Mouse (Mus musculus): Measurements from ENCODE around the gene Sema7a. TPM values are rescaled to one million over a fixed set of nuclear protein-coding genes. Genes with fewer than 3 reads are reported as not detected.

Gene Sema7a
- total RNA-seq, 4 experiments from 2014 or later: 20.4 to 24.8 (median 24.5) TPM

- no peak for DNase-seq (ENCODE audit: low spot score)
These were observed 35.4 kb downstream of the Sema7a start for GRCm38 (mm10) chr9:57975200-57975821.

DNA sequence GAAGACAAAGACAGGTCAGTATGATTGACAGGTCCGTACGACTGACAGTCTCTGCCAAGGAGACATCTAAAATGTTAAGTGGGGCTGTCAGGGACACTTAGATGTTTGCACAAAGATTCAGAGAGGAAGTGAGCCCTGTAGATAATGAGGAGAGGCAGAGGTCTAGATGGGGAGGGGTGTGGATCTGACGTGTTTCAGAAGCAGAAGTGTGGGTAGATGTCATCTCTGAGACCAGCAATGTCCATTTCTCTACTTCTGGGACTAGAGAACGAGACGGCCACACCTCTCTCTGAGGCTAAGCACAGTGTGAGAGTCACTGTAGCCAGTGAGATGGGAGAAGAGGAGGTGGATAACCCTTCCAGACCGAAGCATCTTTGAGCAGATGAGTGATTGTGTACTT is 38.1 kb downstream of the Sema7a start:
- no peak for DNase-seq (ENCODE audit: low spot score)

- DNase-seq (ENCODE audit: low spot score): no peak
These were observed 38.9 kb downstream of the Sema7a start for GRCm38 (mm10) chr9:57978858-57979257.

GRCm38 (mm10) chr9:57980570-57980969 is 40.7 kb downstream of the Sema7a start:
- no peak for DNase-seq (ENCODE audit: low spot score)

DNA sequence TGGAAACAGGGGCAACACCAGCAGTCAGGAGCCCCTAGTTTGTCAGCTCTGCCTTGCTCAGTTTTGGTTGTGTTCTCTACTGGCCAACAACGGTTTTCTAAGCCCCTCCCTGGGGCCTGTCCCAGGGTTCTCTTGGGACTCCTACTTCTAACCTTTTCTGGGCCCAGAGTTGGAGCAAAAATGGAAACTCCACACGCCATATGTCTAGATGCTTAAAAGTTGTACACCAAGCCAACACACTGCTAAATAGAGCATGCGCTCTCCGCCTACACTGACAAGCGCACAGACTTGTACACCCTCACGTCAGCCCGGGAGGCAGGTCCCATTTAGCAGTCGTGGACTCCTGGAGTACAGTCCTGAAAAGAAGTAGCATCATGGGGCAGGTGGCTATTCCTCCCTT is 45.4 kb downstream of the Sema7a start:
- no peak for DNase-seq (ENCODE audit: low spot score)

DNA sequence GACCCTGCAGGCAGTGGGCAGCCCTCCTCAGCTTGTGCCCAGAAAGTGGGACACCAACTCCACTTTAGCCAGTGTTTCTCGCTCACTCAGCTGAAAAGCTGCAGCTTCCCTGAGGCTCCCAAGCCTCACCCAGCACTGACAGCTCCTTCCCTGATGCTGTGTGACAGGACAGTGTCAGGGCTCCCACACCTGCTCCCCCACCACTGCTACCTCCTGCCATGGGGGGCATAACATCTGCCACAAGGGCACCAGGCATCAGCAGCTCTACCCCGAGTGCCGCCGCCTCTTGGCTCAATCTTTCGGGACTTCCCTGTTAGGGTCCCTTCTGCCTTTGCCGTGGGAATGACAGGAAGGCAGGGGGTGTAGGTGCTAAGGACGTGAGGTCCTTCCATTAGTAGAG is 46.4 kb downstream of the Sema7a start:
- no peak for DNase-seq (ENCODE audit: low spot score)

DNA sequence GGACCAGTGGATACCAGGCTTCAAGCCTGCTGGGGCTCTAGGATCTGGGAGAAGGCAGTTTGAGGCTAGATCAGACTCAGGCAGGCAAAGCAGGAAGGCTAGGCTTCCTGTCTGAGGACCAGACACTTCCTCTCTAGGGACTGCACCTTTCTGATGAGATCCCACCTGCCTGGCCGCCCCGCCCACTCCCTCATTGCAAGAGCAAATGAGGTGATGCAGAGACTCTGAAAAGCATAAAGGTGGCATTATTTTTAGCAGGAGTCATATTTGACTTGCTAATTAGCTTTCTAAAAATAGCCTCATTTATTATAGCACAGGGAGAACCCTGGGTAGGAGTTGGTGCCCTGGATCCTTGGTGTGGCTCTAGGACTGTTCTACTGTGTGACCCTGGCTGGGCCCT is 48.2 kb downstream of the Sema7a start:
- no peak for DNase-seq (ENCODE audit: low spot score)

GRCm38 (mm10) chr9:57989309-57989708 is 49.4 kb downstream of the Sema7a start:
- no peak for DNase-seq (ENCODE audit: low spot score)

GRCm38 (mm10) chr9:57990438-57991110 is 50.7 kb downstream of the Sema7a start:
- no peak for DNase-seq (ENCODE audit: low spot score)

DNA sequence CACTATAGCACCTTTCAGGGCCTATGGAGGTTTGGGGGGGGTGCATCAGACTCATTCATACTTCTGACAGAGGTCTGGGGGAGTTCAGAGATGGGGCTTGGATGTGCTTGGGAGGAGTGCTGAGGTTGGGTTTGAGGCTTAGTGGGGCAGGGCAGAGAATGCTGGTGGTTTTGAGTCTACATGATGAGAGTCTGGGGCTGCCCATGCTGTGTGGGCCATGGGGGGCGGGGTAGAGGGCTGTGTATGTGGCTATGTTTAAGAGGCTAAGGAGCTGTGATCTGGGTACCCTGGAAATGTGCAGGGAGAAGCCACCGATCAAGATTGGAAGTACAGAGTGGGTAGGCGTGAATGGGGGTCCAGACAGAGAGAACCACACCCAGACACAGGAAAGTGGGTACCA is 52.1 kb downstream of the Sema7a start:
- DNase-seq (ENCODE audit: low spot score): no peak

- no peak for DNase-seq (ENCODE audit: low spot score)
These were observed 53.1 kb downstream of the Sema7a start for GRCm38 (mm10) chr9:57992781-57993591.

GRCm38 (mm10) chr9:57995282-57995681 is 55.4 kb downstream of the Sema7a start:
- no peak for DNase-seq (ENCODE audit: low spot score)

- no peak for DNase-seq (ENCODE audit: low spot score)
These were observed 57.7 kb downstream of the Sema7a start for GRCm38 (mm10) chr9:57997511-57998031.

- DNase-seq (ENCODE audit: low spot score): peak; percentile 65
These were observed 58.2 kb downstream of the Sema7a start for GRCm38 (mm10) chr9:57998032-57998659.

GRCm38 (mm10) chr9:57998685-57999084 is 58.8 kb downstream of the Sema7a start:
- DNase-seq (ENCODE audit: low spot score): no peak

DNA sequence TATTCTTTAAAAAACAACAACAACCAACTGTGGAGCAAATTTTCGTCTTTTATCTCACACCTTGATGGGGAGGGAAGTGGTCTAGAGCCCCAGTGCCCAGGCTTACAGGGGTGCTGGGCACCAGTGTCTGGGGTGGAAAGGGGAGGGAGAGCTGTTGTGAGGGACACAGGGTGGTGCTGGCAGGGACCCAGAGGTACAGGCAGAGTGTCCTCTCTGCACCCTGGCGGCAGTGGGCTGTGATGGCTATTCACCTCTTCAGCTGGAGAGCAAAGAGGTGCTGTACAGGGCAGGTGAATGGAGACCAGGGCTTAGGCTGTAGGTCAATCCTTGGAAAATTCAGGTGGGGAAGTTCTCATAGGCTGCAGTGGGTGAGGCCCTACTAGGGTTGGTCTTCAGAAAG is 59.8 kb downstream of the Sema7a start:
- DNase-seq (ENCODE audit: low spot score): no peak

GRCm38 (mm10) chr9:58003272-58003671 is 63.4 kb downstream of the Sema7a start:
- DNase-seq (ENCODE audit: low spot score): no peak

GRCm38 (mm10) chr9:58005753-58006461 is 66.0 kb downstream of the Sema7a start, which contains the start of gene Cyp11a1:
Gene Cyp11a1 (plus strand): TSS chr9:58006411.
- DNase-seq (ENCODE audit: low spot score): no peak

DNA sequence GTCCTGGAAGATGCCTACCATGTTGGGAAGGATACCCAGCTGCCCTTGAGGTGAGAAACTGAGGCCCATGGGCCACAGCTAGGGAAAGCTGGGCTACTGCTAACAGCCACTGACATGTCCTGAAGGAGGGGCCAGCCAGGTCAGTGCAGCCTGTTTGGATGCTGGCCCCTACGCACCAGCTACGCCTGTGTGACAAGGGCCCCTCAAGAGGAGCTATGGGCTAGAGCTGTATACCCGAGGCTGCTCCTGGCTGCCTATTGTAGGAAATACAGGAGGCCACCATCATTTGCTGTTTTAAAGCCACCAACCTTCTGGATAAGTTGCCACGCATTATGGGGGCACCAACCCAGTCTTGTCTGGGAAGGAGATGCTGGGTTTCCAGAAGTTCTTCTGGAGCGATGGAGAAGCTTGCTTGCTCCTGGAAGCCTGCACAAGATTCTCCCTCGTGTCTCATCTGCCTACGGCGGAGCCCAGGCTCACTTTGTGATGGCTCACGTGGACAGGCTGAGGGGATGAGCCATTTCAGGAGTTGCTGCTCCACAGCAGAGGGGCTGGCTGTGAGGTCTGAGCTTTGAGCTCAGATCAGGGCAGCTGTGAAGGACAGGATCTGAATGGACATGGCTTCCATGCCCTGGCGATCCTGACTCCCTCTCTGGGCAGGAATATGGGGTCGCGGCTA is 68.6 kb downstream of the Sema7a start:
- DNase-seq (ENCODE audit: low spot score): no peak

GRCm38 (mm10) chr9:58009015-58009362 is 69.1 kb downstream of the Sema7a start:
- DNase-seq (ENCODE audit: low spot score): peak; percentile 69

GRCm38 (mm10) chr9:58009588-58009987 is 69.7 kb downstream of the Sema7a start:
- DNase-seq (ENCODE audit: low spot score): no peak

Data from heart, adult 8-10 months (tissue).